In the genomic region with DNA sequence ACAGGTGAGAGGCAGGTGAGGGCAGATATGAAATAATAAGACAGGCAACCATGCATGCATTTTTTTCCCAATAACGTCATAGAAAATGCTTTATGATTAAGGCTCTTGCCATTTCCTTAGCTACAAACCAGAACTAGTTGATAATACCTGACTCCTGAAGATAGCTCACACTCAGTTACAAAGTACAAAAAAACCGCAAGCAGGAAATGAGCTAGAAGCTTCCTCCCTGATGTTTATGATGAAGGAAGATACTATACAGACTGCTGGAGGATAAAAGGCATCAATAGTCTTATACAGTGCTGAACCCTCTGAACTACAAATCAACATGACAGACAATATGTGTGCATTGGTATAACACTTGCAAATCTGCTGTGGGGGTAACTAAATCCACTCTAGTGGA, we compare ENCODE assay signal across 25 mouse cellular contexts.
DNase-seq lines count a peak whose midpoint lies in the region; ATAC-seq and TF ChIP-seq lines count a peak whose summit lies in the region.
"Had no signal": no experiment of that assay in that cellular context is flagged by ENCODE, and none has a peak within 500 bp of the region (broad histone marks: within the 10 kb centered on the region; RNA-seq: fewer than 3 reads in every experiment).

No protein-coding gene starts in this region.

- ATAC-seq in megakaryocyte, adult 5-6 weeks (ENCODE audit: poor library complexity, severe bottlenecking) = 0 out of 2 replicates have a peak, but pooled peaks have one; percentile 24
- ATAC-seq: forebrain, embryonic 14.5 days; forebrain, postnatal 0 days; hindbrain, embryonic 16.5 days had no signal

- 81% methylated on average over 2 of the region's 2 CpGs for WGBS in kidney, adult 2 months

- no peaks in the 10 kb centered on the region for H3K27me3 ChIP-seq in kidney, adult 2 months (replicated peaks; ENCODE audit: control insufficient read depth, insufficient read depth, low read length)
- H3K27me3 ChIP-seq: embryonic facial prominence, embryonic 12.5 days; embryonic facial prominence, embryonic 15.5 days; heart, embryonic 12.5 days; heart, embryonic 15.5 days; hindbrain, embryonic 13.5 days had no signal

- TF ChIP-seq CTCF in kidney, adult 2 months (conservative IDR thresholded peaks at IDR 0.05; ENCODE audit: insufficient read depth, insufficient read length, low read depth, low read length) = no peak

- no peak overlapping the region for H3K4me3 ChIP-seq in kidney, adult 2 months (ENCODE audit: insufficient read depth, low read depth, low read length)
- H3K4me3 ChIP-seq: embryonic facial prominence, embryonic 12.5 days; embryonic facial prominence, embryonic 15.5 days; gastrocnemius, adult 2 months; heart, embryonic 12.5 days; heart, embryonic 15.5 days; hindbrain, embryonic 10.5 days; hindbrain, embryonic 13.5 days had no signal

- no peak for TF ChIP-seq POLR2A in kidney, adult 2 months (IDR thresholded peaks at IDR 0.05; ENCODE audit: low read depth, low read length)

- no peak overlapping the region for H3K27ac ChIP-seq in kidney, adult 2 months (ENCODE audit: insufficient read depth, low read depth, low read length)
- H3K27ac ChIP-seq: embryonic facial prominence, embryonic 12.5 days; embryonic facial prominence, embryonic 15.5 days; gastrocnemius, adult 2 months; heart, embryonic 15.5 days; hindbrain, embryonic 10.5 days; hindbrain, embryonic 13.5 days had no signal

- H3K4me1 ChIP-seq in kidney, adult 2 months (ENCODE audit: control insufficient read depth, insufficient read depth, low read length) = no peaks in the 10 kb centered on the region
- H3K4me1 ChIP-seq: embryonic facial prominence, embryonic 12.5 days; embryonic facial prominence, embryonic 15.5 days; heart, embryonic 12.5 days; heart, embryonic 15.5 days; hindbrain, embryonic 10.5 days; hindbrain, embryonic 13.5 days had no signal

- H3K36me3 ChIP-seq in kidney, adult 2 months (ENCODE audit: control insufficient read depth, insufficient read depth, low read length) = no peaks in the 10 kb centered on the region
- H3K36me3 ChIP-seq: embryonic facial prominence, embryonic 12.5 days; embryonic facial prominence, embryonic 15.5 days; heart, embryonic 12.5 days; heart, embryonic 15.5 days; hindbrain, embryonic 10.5 days; hindbrain, embryonic 13.5 days had no signal

- DNase-seq in CD4-positive, CD25-positive, alpha-beta regulatory T cell, adult 2 months (ENCODE audit: low read depth, low spot score) = peak; percentile 50
- DNase-seq in T-cell, adult 2 months (ENCODE audit: low spot score) = peak; percentile 5
- DNase-seq in kidney, postnatal 10 days = no peak
- no peak for DNase-seq in kidney, adult 2 months
- DNase-seq in right cerebral cortex, postnatal 14 days = no peak
- DNase-seq: adrenal gland, postnatal 10 days; adrenal gland, postnatal 36 days; cerebellum, adult 18-20 months; cerebellum, adult 9-10 months; cerebellum, postnatal 14 days; forebrain, postnatal 0 days; gastrocnemius, adult 2 months; gastrocnemius, postnatal 14 days; heart, adult 18-20 months; heart, postnatal 10 days; heart, postnatal 36 days had no signal

Comparison
In these comparisons a context has a peak if more than half of its experiments do, and no peak if none do; other contexts are left out.
1. DNase-seq: peak in CD4-positive, CD25-positive, alpha-beta regulatory T cell, adult 2 months (single experiment) and T-cell, adult 2 months (single experiment); none in kidney, postnatal 10 days (single experiment), kidney, adult 2 months (single experiment) and right cerebral cortex, postnatal 14 days (single experiment).